Mouse (Mus musculus) cerebellum, adult (tissue): Measurements from ENCODE around the gene P3h2.

Experiments used
- ATAC-seq: cut with Nextera tagmentation; 2 replicates; pipeline ENCODE4 v1.9.2; 2017; ENCODE audit warnings: mild to moderate bottlenecking, moderate library complexity, mixed read lengths; ENCODE audit not compliant: insufficient number of reproducible peaks, low FRiP score, low TSS enrichment

The P3h2 gene

DNA sequence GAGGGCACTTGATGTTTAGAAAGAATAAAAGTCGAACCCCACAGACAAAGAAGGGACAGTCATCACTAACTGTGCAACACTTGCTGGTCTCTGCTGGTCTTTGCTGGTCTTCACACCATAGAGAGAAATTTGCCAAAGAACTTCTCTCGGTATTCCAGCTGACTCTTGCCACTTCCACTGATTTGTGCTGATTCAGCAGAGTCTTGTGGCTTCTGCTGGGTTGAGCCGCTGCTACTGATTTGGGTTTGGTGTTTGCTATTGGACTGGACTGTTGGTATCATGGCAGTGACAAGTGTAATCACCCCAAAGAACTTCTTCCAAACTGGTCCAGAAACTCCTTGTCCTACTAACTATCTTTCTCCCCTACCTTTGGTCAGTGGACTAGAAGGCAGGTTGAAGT lies 111.0 kb downstream of the P3h2 start:
- no peak for ATAC-seq

DNA sequence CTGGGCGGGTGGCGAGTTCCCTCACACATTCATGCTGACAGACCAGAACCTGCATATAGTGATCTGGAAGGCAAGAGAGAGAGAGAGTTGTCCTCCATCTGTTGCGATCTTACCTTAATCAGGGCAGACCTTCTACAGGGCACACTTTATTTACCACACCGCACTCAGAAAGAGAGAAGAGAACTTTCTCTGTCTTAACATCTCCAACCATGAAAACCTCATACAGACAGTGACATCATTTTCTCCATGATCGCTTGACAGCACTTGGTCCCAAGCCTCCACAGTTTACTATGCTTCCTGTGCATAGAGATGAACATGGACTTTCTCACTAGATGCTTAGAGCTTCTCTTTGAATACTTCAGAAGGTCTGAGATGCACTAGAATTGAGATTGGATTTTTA lies 118.4 kb downstream of the P3h2 start:
- no peak for ATAC-seq

DNA sequence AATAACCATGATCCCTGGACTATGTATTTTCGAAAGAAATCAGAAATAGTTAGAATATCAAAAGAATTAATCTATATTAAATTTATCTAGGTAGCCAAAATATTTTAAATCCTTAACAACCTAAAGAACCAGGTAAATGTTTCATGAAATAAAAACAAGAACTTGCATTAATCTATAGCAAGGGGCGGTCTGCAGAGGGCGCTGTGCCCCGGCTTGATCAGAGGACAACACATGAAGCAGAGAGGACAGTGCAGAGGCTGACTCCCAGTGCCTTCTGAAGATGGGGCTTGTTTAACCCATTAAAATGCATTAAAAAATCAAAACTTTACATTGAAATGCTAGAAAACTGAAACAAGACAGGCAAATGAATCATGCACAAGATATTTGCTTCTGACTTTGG lies 121.9 kb downstream of the P3h2 start:
- no peak for ATAC-seq

DNA sequence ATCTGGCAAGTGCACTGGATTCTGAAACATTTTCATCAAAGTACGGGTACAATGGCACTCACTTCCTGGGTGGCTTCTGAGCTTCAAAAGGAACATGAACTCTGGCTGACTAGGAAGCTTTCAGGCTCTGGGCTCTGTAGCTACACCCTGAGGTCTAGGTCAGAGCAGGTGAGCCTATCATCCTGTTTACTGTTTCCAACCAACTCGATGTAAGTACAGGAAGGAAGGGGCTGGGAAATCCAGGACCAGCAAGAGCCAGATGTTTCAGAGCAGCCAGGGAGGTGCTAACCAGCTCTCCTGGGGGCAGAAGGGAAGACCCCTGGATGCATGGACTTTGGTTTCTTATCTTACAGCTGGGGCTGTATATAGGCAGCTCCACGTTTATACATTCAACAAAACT lies 126.5 kb downstream of the P3h2 start:
- ATAC-seq = no peak

DNA sequence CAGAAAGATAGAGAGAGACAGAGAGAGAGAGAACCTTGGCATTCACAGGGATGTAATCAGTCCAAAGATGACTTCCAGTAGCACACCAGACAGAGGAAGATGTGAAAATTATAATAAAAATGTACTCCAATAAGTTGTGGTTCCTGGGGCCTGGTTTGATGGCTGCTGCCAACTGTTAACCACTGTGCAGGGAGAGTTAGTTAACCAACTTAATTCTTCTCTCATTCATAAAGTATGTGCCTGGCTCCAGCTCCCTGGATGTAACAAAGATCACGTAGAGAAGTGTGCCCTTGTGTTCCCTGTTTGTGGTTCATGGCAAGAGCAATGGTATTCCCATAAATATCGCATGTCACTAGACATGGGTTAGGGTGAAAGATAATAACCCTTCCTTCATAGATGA lies 128.4 kb downstream of the P3h2 start:
- ATAC-seq = no peak

DNA sequence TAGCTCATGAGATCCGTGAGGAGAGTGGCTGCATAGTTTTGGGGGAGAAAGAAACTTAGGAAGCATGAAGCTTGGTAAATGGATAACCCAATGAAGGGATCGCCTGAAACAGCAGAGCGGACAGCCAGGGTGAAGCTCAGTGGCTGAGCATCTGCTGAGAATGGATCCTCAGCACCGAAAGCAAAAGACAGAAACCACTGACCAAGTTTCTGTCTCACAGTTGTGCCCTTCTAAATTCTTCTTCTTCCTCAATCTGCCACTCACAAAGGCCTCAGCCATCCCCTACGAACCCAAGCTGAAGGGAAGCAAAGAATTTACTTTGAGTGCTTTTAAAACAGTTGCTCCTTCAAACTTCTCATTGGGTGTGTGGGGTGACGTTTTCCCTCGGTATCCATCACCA lies 134.3 kb downstream of the P3h2 start:
- ATAC-seq = no peak

DNA sequence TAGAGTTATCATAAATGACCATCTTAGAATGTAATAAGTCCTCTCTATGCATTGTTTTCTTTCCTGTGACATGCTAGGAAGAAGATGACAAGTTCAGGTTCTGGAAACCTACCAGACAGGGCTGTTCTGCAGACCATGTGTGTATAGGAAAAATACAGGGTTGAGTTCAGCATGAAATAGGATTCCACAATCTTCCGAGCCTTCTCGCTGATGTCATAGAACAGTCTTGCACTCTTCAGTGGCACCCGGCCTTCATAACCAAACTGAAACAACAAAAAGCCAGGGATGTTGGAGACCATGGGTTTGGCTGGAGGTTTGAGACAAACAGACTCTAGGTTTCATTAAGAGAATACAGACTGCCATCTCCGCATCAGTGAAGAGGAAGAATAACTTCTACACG lies 134.9 kb downstream of the P3h2 start:
- ATAC-seq = no peak

DNA sequence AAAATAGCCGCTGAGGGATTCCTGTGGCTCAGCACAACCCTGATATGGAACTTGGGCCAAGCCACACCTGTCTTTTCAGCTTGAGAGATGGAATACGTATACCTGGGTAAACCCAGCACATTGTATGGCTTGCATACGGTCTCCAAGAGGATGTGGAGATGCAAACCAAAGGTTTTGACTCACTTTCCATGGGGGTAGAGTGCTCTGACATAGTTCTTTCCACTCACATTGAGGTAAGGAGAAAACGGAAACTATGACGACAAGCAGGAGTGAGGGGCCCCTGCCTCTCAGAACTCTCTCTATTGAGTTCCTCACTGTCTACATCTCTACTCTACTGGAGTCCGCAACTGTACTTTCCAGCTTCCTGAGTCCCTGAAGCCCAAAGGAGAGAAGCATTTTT lies 135.4 kb downstream of the P3h2 start:
- ATAC-seq = no peak

DNA sequence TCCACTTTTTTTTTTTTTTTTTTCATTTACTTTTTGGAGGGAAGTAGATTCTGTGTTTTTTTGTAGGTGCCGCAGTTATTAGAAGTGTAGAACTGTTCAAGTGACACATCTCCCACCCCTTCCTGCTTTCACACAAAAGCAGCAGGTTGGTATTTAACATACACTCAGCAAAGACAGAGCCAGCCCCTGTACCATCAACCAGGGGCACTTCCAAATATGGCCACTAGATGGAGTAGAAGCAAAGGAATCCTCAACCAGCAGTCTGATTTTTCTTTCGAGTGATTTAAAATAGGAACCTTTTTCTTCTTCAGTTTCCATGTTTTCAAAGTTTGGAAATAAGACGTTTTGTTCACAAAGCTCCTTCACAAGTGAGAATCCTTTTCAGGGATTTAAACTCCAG lies 138.3 kb downstream of the P3h2 start:
- ATAC-seq = 0 out of 2 replicates have a peak, but pooled peaks have one; percentile 47

DNA sequence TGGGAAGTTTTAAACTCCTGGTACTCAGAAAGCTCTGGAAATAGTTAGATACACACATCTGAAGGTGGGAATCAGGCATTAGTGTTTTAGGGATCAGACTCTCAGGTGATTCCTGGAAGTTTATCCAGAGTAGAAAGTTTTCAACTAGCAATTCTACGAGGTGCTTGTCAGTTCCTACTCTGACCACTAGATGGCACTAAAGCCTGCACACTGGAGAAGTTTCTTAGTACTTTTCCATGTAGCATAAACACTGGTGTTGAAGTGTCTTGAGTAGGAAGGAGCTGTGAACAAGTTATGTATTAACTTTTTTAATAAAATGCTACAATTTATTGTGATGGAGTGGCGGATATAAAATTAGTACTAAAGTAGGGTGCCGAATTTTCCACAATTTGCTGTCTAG lies 141.7 kb downstream of the P3h2 start:
- ATAC-seq = no peak

DNA sequence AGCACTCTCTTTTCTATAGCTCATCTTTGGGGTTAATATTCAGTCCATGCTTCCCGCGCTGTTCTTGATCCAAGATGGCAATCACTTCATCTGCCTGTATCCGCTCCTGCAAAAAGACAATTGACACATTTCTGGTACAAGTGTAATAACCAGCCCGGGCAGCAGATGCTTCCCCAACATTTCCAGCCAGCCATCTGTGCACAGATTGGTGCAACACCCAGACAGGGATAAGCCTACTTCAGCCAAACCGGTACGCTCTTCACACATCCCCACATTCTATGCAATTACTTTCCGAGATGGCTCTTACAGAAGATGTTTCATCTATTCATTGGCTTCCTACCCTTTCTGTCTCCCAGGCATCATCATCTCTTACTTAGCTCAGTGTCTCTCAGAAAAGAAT lies 145.2 kb downstream of the P3h2 start:
- no peak for ATAC-seq

DNA sequence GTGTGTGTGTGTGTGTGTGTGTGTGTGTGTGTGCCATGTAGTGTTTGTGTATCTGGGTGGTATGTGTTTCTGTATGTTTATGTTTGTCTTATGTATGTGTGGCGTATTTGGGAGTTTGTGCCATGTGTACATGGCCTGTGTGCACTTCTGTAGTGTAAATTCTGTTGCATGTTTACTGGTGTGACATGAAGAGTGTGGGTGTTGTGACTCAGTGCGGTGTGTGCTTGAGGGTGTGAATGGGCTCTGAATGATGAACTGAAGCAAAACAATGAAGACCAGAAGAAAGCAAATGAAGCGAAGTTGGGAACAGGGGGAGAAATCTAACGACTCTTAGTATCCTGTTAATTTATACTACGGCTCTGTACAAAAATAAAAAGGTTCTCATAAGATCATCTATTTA lies 145.7 kb downstream of the P3h2 start:
- ATAC-seq = no peak

DNA sequence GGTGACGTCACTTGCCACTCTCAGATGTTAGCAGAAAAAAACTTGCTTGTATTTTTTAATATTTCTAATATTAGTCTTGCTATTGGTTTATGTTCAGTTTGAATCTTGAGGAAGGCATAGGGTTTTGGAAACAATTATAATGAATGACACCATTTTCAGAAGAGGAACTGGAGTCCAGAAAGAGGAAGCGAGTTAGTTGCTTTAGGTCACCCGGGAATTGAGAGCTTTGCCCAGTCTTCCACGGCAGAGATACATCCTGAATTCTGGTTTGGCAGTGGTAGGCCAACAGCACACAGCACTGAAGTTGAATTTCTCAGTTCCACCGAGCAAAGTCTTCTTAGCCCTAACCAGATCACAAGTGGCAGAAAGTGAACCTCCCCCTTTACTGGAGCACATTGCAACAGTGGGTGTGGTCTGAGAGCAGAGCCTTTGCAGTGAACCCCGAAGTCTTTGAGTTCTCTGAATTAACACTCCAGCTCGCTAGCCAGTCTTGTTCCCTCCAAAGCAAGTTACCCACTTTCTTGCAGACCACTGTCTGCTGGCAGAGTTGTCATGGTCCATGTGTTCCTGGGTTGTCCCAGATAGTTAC lies 146.8 kb downstream of the P3h2 start:
- ATAC-seq = no peak

DNA sequence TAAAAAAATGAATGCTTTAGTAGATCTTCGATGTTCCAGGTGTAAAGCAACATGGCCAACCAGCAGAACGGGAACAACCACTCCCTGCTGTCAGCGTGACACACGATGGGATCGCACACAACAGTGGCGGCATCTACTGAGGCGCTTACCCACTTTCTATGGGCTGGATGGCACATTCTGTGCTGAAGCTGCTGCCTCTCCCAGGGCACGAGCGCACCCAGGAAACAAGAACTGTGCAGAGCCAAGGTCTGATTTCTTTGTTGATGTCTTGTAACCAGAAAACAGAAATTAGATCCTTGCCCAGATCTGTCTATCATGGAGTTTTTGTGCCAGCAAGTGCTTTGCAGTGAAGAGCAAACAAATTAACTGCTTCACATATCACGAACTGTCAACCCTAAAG lies 147.4 kb downstream of the P3h2 start:
- no peak for ATAC-seq

DNA sequence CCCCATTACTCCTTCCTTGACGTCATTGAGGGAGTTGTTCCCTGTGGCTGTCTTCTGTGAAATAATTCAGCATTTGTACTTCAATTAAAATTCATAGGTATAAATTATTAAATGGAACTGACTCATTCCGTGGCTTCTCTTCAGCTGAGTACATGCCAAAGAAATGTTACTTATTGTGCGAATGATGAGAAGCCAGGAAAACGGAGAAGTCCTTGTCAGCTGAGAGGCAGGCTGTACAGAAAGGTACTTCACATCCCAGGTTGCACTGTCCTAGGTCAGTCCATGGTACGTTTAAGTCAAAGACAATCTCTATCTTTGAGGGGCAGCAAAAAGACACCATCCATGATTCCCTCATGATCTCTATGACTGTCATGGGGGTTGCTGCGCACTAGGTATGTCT lies 148.8 kb downstream of the P3h2 start:
- no peak for ATAC-seq

DNA sequence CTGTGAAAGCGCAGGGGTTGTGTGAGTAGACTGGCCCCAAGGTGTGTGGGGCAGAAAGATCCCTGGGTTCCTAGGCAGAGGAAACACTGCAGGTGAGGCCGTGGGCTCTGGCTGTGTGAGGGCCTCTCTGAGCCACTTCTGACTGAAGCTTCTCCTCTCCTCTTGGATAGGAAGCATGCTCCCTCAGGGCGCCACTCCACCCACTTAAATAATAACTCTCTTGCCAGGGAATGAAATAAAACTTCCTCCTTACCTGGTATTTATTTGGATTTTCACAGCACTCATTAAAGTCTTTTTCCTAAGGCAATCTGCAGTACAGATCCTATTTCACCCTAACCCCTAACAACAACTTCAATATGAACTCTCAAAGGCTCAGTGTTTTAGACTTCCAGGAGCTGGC lies 151.0 kb downstream of the P3h2 start:
- ATAC-seq = no peak

DNA sequence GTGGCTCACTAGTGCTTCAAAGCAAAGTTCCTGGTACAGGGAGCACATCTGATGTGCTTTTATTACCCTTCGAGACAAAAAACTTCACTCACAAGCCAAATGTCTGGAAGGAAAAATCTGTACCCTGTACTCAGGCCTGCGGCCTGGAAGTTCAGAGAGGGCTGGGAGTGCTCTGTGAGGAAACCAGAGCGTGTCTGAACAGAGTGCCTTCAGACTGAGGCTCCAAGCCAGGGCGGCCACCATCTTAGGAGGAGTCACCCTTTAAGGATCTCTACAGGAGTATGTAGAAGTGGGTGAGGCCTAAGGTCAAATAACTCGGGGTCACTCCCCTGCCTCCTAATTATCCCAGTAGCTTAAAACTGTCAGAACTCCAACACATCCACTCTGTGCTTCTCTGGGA lies 152.2 kb downstream of the P3h2 start:
- no peak for ATAC-seq

DNA sequence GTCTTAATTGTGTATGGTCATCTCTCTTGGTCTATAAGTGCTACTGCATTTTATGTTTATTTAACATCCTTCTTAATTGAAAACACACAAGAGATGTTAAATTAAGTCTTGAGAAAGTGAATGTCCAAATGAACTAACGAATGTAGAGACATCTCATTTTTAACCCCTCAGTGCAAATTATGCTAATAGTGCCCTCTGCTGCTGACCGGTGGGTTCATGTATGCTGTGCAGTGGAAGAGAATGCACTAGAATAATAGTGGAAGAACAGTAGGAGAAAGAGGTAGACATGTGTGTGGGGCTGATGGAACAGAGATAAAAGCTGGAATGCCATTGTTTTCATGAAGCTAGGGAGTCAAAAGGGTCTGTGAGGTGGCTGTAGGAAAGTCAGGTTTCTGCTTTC lies 153.6 kb downstream of the P3h2 start:
- no peak for ATAC-seq

DNA sequence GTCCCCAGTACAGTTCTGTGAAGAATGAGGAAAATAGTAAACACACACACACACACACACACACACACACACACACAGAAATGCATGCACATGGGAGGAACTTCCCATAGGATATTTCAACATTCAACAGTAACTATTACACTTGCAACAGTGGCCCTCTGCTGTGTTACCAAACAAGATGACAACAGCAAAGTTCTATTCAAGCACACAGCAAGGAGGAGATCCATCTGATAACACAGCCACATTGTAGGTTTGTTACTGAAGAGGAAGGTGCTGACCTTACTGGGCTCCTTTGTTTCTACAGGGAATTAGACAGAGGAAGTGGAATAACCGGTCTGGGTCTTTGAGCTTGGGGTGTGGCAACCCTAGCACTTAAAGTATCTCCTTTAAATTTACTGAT lies 157.5 kb downstream of the P3h2 start:
- ATAC-seq = no peak

DNA sequence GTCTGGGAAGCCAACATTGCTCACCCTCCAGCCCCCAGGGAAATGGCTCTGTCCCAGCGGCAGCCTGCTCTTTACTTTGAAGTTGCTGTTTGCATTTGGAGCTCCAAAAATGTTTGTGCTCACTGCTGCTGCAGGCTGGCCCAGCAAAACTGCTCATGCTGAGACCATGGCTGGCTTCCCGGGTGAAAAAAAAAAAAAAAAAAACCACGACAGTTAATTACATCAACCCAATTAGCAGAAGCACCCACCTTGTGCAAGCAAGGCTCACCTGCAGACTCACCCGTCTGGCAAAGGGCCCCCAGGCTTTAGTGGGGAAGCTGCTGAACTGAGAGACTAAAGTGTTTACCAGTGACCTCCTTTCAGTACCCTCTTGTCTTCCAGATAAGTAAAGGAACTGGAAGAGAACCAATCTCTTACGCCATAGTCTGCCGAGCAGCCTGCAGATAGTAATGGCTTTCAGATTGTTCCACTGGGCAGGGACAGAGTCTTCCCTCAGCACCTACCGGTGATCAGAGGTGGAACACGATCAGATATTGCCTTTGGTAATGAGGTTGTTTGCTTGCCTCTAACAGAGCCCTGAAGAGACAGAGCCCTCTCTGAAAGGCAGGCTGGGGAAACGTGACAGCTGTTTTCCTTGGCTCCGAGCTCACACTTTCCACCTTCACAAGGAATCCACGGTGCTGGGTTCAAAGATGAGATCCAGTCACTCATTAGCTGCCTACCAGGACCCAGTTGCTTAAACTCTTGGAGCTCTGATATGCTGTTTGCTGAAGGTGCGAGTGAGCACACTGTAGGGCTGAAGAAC lies 160.2 kb downstream of the P3h2 start:
- peak; percentile 81 for ATAC-seq

DNA sequence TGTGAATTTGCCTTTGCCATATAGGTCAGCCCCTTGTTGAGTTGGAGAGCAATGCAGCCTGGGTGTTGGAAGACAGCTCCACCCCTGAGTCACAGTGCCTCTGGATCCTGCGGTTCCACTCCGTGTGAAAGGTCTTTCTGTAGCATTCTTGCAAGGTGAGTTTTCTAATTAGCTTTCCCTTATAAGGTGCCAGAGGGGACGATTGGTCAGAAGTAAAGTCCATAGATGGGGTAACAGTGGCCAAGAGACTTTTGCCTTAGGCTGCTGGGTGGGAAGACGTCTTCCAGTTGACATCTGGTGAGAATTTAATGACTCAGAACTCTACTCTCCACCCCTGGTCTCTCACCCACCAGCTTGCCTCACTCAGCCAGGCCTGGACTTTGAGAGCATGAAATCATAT lies 163.3 kb downstream of the P3h2 start:
- no peak for ATAC-seq

DNA sequence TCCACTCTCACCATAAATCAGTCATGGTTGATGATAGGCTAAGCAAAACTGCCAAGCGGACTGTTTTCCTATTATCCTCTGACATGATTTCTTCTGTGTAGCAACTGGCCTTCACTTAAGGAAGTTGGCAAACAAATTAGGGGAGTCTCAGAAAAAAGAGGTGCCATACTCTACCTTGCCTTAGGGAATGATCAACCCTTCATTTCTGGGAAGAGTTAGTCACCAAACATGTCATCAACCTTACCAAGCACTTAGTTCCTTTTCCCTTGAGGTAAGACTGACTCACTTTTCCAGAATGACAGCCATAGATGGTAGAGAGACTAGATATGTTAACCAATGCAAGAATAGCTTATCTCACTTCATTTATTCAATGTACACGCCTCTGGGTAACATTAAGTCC lies 171.4 kb downstream of the P3h2 start:
- no peak for ATAC-seq
